Mouse (Mus musculus): ENCODE measurements around the gene Tbc1d1. TPM values are rescaled to one million over a fixed set of nuclear protein-coding genes. Genes with fewer than 3 reads are reported as not detected.
"Not testable (repeated sequence)": the region's sequence is repeated elsewhere in the genome, so short reads cannot be mapped to it uniquely, and the experiment has no call there.

Tbc1d1 gene
- polyA plus RNA-seq, 1 experiment from 2014 or later, result 33.4 TPM

- ATAC-seq (ENCODE audit: insufficient number of reproducible peaks, insufficient read depth, low FRiP score, low read depth), result no peak
- Histone ChIP-seq H3K4me1 (ENCODE audit: control insufficient read depth in 2 of 2, insufficient read depth in 2 of 2, low read length in 2 of 2) (peaks cover 17 to 30% of the 10 kb centered on the region in 2 experiments), H3K36me3 (ENCODE audit: control insufficient read depth, insufficient read depth, low read length) (peaks cover 31% of the 10 kb centered on the region), H3K27ac (replicated peaks in 1 of 2; ENCODE audit: control insufficient read depth in 1 of 2, insufficient read depth in 1 of 2, low read depth in 2 of 2, low read length in 2 of 2) (peak overlapping the region; percentile 18 to 56), H3K4me2 (ENCODE audit: low read length) (no peak overlapping the region), H3K9me3 (ENCODE audit: control insufficient read depth, low read length) (no peaks in the 10 kb centered on the region), H3K9ac (ENCODE audit: low read length) (no peak overlapping the region), H3K4me3 (ENCODE audit: control insufficient read depth in 1 of 2, insufficient read depth in 1 of 2, low read depth in 1 of 2, low read length in 2 of 2) (no peak overlapping the region), H3K27me3 (ENCODE audit: control insufficient read depth, insufficient read depth, low read length) (no peaks in the 10 kb centered on the region)
- 83% methylated on average over 5 of the region's 5 CpGs for WGBS
These were observed 169.7 kb downstream of the Tbc1d1 start for GRCm38 (mm10) chr5:64325741-64326355.

GRCm38 (mm10) chr5:64326427-64327181, 170.5 kb downstream of the Tbc1d1 start:
- no peak overlapping the region for H3K4me2 ChIP-seq (ENCODE audit: low read length)
- peak; percentile 55 for ATAC-seq (ENCODE audit: insufficient number of reproducible peaks, insufficient read depth, low FRiP score, low read depth)
- H3K9ac ChIP-seq (ENCODE audit: low read length), result no peak overlapping the region
- 55% methylated on average over 7 of the region's 7 CpGs for WGBS
- H3K4me3 ChIP-seq (ENCODE audit: control insufficient read depth in 1 of 2, insufficient read depth in 1 of 2, low read depth in 1 of 2, low read length in 2 of 2), result no peak overlapping the region
- H3K27ac ChIP-seq (replicated peaks in 1 of 2; ENCODE audit: control insufficient read depth in 1 of 2, insufficient read depth in 1 of 2, low read depth in 2 of 2, low read length in 2 of 2), result peak overlapping the region; percentile 40 to 56
- H3K36me3 ChIP-seq (ENCODE audit: control insufficient read depth, insufficient read depth, low read length), result peaks cover 31% of the 10 kb centered on the region
- no peaks in the 10 kb centered on the region for H3K9me3 ChIP-seq (ENCODE audit: control insufficient read depth, low read length)
- peaks cover 17 to 29% of the 10 kb centered on the region in 2 experiments for H3K4me1 ChIP-seq (ENCODE audit: control insufficient read depth in 2 of 2, insufficient read depth in 2 of 2, low read length in 2 of 2)
- H3K27me3 ChIP-seq (ENCODE audit: control insufficient read depth, insufficient read depth, low read length), result no peaks in the 10 kb centered on the region

GRCm38 (mm10) chr5:64327212-64327902, 171.3 kb downstream of the Tbc1d1 start:
- H3K27me3 ChIP-seq (ENCODE audit: control insufficient read depth, insufficient read depth, low read length), result no peaks in the 10 kb centered on the region
- 79% methylated on average over 7 of the region's 7 CpGs for WGBS
- H3K4me2 ChIP-seq (ENCODE audit: low read length), result no peak overlapping the region
- H3K27ac ChIP-seq (replicated peaks in 1 of 2; ENCODE audit: control insufficient read depth in 1 of 2, insufficient read depth in 1 of 2, low read depth in 2 of 2, low read length in 2 of 2), result peak overlapping the region in 1 of 2 experiments; percentile 56; a peak in 1 of 4 replicates
- peaks cover 31% of the 10 kb centered on the region for H3K36me3 ChIP-seq (ENCODE audit: control insufficient read depth, insufficient read depth, low read length)
- no peak overlapping the region for H3K4me3 ChIP-seq (ENCODE audit: control insufficient read depth in 1 of 2, insufficient read depth in 1 of 2, low read depth in 1 of 2, low read length in 2 of 2)
- no peak overlapping the region for H3K9ac ChIP-seq (ENCODE audit: low read length)
- H3K9me3 ChIP-seq (ENCODE audit: control insufficient read depth, low read length), result no peaks in the 10 kb centered on the region
- ATAC-seq (ENCODE audit: insufficient number of reproducible peaks, insufficient read depth, low FRiP score, low read depth), result no peak
- peaks cover 17 to 26% of the 10 kb centered on the region in 2 experiments for H3K4me1 ChIP-seq (ENCODE audit: control insufficient read depth in 2 of 2, insufficient read depth in 2 of 2, low read length in 2 of 2)

GRCm38 (mm10) chr5:64336767-64337408, 180.8 kb downstream of the Tbc1d1 start:
- H3K4me1 ChIP-seq (ENCODE audit: control insufficient read depth in 2 of 2, insufficient read depth in 2 of 2, low read length in 2 of 2), result peaks cover 7 to 20% of the 10 kb centered on the region in 2 experiments
- H3K27ac ChIP-seq (replicated peaks in 1 of 2; ENCODE audit: control insufficient read depth in 1 of 2, insufficient read depth in 1 of 2, low read depth in 2 of 2, low read length in 2 of 2), result peak overlapping the region; percentile 3 to 49
- no peaks in the 10 kb centered on the region for H3K9me3 ChIP-seq (ENCODE audit: control insufficient read depth, low read length)
- peak overlapping the region; percentile 28; the same call in 1 of the 2 replicates for H3K9ac ChIP-seq (ENCODE audit: low read length)
- H3K36me3 ChIP-seq (ENCODE audit: control insufficient read depth, insufficient read depth, low read length), result peaks cover 31% of the 10 kb centered on the region
- WGBS, result 16% methylated on average over 7 of the region's 7 CpGs
- H3K4me2 ChIP-seq (ENCODE audit: low read length), result 0 out of 2 replicates have a peak overlapping the region, but pooled peaks have one; percentile 14
- H3K4me3 ChIP-seq (ENCODE audit: control insufficient read depth in 1 of 2, insufficient read depth in 1 of 2, low read depth in 1 of 2, low read length in 2 of 2), result no peak overlapping the region
- H3K27me3 ChIP-seq (ENCODE audit: control insufficient read depth, insufficient read depth, low read length), result no peaks in the 10 kb centered on the region
- ATAC-seq (ENCODE audit: insufficient number of reproducible peaks, insufficient read depth, low FRiP score, low read depth), result peak; percentile 79

GRCm38 (mm10) chr5:64338795-64339194, 182.7 kb downstream of the Tbc1d1 start:
- not testable (repeated sequence) for ATAC-seq (ENCODE audit: insufficient number of reproducible peaks, insufficient read depth, low FRiP score, low read depth); H3K9ac ChIP-seq (ENCODE audit: low read length); H3K9me3 ChIP-seq (ENCODE audit: control insufficient read depth, low read length); H3K27ac ChIP-seq (replicated peaks in 1 of 2; ENCODE audit: control insufficient read depth in 1 of 2, insufficient read depth in 1 of 2, low read depth in 2 of 2, low read length in 2 of 2); H3K4me3 ChIP-seq (ENCODE audit: control insufficient read depth in 1 of 2, insufficient read depth in 1 of 2, low read depth in 1 of 2, low read length in 2 of 2); H3K4me2 ChIP-seq (ENCODE audit: low read length); H3K27me3 ChIP-seq (ENCODE audit: control insufficient read depth, insufficient read depth, low read length)
- 81% methylated on average over 6 of the region's 6 CpGs for WGBS
- Histone ChIP-seq H3K4me1 (ENCODE audit: control insufficient read depth in 2 of 2, insufficient read depth in 2 of 2, low read length in 2 of 2) (peaks cover 9 to 20% of the 10 kb centered on the region in 2 experiments), H3K36me3 (ENCODE audit: control insufficient read depth, insufficient read depth, low read length) (peaks cover 23% of the 10 kb centered on the region)

- Histone ChIP-seq H3K27ac (replicated peaks in 1 of 2; ENCODE audit: control insufficient read depth in 1 of 2, insufficient read depth in 1 of 2, low read depth in 2 of 2, low read length in 2 of 2) (no peak overlapping the region), H3K9ac (ENCODE audit: low read length) (no peak overlapping the region), H3K4me1 (ENCODE audit: control insufficient read depth in 2 of 2, insufficient read depth in 2 of 2, low read length in 2 of 2) (peaks cover 16 to 28% of the 10 kb centered on the region in 2 experiments), H3K36me3 (ENCODE audit: control insufficient read depth, insufficient read depth, low read length) (peaks cover 16% of the 10 kb centered on the region), H3K27me3 (ENCODE audit: control insufficient read depth, insufficient read depth, low read length) (no peaks in the 10 kb centered on the region), H3K9me3 (ENCODE audit: control insufficient read depth, low read length) (no peaks in the 10 kb centered on the region), H3K4me2 (ENCODE audit: low read length) (no peak overlapping the region), H3K4me3 (ENCODE audit: control insufficient read depth in 1 of 2, insufficient read depth in 1 of 2, low read depth in 1 of 2, low read length in 2 of 2) (no peak overlapping the region)
- 91% methylated on average over 3 of the region's 3 CpGs for WGBS
- no peak for ATAC-seq (ENCODE audit: insufficient number of reproducible peaks, insufficient read depth, low FRiP score, low read depth)
These were observed 184.3 kb downstream of the Tbc1d1 start for GRCm38 (mm10) chr5:64340366-64340765.

GRCm38 (mm10) chr5:64341671-64342070, 185.6 kb downstream of the Tbc1d1 start:
- peaks cover 23 to 36% of the 10 kb centered on the region in 2 experiments for H3K4me1 ChIP-seq (ENCODE audit: control insufficient read depth in 2 of 2, insufficient read depth in 2 of 2, low read length in 2 of 2)
- H3K4me3 ChIP-seq (ENCODE audit: control insufficient read depth in 1 of 2, insufficient read depth in 1 of 2, low read depth in 1 of 2, low read length in 2 of 2), result no peak overlapping the region
- no peak for ATAC-seq (ENCODE audit: insufficient number of reproducible peaks, insufficient read depth, low FRiP score, low read depth)
- H3K4me2 ChIP-seq (ENCODE audit: low read length), result no peak overlapping the region
- no peaks in the 10 kb centered on the region for H3K27me3 ChIP-seq (ENCODE audit: control insufficient read depth, insufficient read depth, low read length)
- peaks cover 23% of the 10 kb centered on the region for H3K36me3 ChIP-seq (ENCODE audit: control insufficient read depth, insufficient read depth, low read length)
- H3K9ac ChIP-seq (ENCODE audit: low read length), result no peak overlapping the region
- no peaks in the 10 kb centered on the region for H3K9me3 ChIP-seq (ENCODE audit: control insufficient read depth, low read length)
- 88% methylated on average over 3 of the region's 3 CpGs for WGBS
- no peak overlapping the region for H3K27ac ChIP-seq (replicated peaks in 1 of 2; ENCODE audit: control insufficient read depth in 1 of 2, insufficient read depth in 1 of 2, low read depth in 2 of 2, low read length in 2 of 2)
